Mouse (Mus musculus): ENCODE measurements around the gene Olfr874. TPM values are rescaled to one million over a fixed set of nuclear protein-coding genes. Genes with fewer than 3 reads are reported as not detected.

Olfr874 gene
- polyA plus RNA-seq (2012; fragmentation: generic; extraction: Trizol): not detected

- Histone ChIP-seq H3K27me3 (ENCODE audit: control insufficient read depth, insufficient read depth, insufficient read length) (no peaks in the 10 kb centered on the region), H3K36me3 (ENCODE audit: control insufficient read depth, insufficient read depth) (no peaks in the 10 kb centered on the region), H3K4me2 (ENCODE audit: low read depth) (no peak within 1 kb of the TSS), H3ac (ENCODE audit: control insufficient read depth, insufficient read length) (no peak within 1 kb of the TSS), H3K79me2 (ENCODE audit: control insufficient read depth, insufficient read depth) (no peaks in the 10 kb centered on the region), H3K4me3 (no peak within 1 kb of the TSS)
- TF ChIP-seq E2F4 (IDR thresholded peaks at IDR 0.05; ENCODE audit: insufficient read depth) (no peak), POLR2AphosphoS2 (IDR thresholded peaks at IDR 0.05; ENCODE audit: insufficient read length, low read depth) (no peak), USF1 (IDR thresholded peaks at IDR 0.05; ENCODE audit: low read depth) (no peak), MYOD1 (IDR thresholded peaks at IDR 0.05; ENCODE audit: control insufficient read depth in 1 of 3, insufficient read length in 2 of 3, low read depth in 2 of 3) (no peak), TCF3 (IDR thresholded peaks at IDR 0.05; ENCODE audit: insufficient read length, low read depth) (no peak), CEBPB (IDR thresholded peaks at IDR 0.05; ENCODE audit: insufficient read depth, poor library complexity, severe bottlenecking) (no peak), MYOG (IDR thresholded peaks at IDR 0.05; ENCODE audit: control insufficient read depth in 1 of 3, insufficient read depth in 1 of 3, insufficient read length in 2 of 3, low read depth in 2 of 3) (no peak), TCF12 (IDR thresholded peaks at IDR 0.05; ENCODE audit: insufficient read depth, poor library complexity, severe bottlenecking) (no peak), POLR2A (IDR thresholded peaks at IDR 0.05; ENCODE audit: insufficient read length, low read depth) (no peak), SRF (IDR thresholded peaks at IDR 0.05; ENCODE audit: control insufficient read depth, insufficient read length, low read depth) (no peak), REST (IDR thresholded peaks at IDR 0.05; ENCODE audit: insufficient read depth, insufficient read length) (no peak), MAX (IDR thresholded peaks at IDR 0.05; ENCODE audit: low read depth) (no peak)
Observed at GRCm38 (mm10) chr9:37744806-37745205, at the start of gene Olfr874. Gene Olfr874 (plus strand): TSS chr9:37745106.

- no peaks in the 10 kb centered on the region for H3K36me3 ChIP-seq (ENCODE audit: control insufficient read depth, insufficient read depth)
- H3K79me2 ChIP-seq (ENCODE audit: control insufficient read depth, insufficient read depth): no peaks in the 10 kb centered on the region
- no peak within 1 kb of the TSS for H3K4me3 ChIP-seq
- H3K27me3 ChIP-seq (ENCODE audit: control insufficient read depth, insufficient read depth, insufficient read length): no peaks in the 10 kb centered on the region
- TF ChIP-seq SRF (IDR thresholded peaks at IDR 0.05; ENCODE audit: control insufficient read depth, insufficient read length, low read depth) (no peak), POLR2A (IDR thresholded peaks at IDR 0.05; ENCODE audit: insufficient read length, low read depth) (no peak), TCF3 (IDR thresholded peaks at IDR 0.05; ENCODE audit: insufficient read length, low read depth) (no peak), USF1 (IDR thresholded peaks at IDR 0.05; ENCODE audit: low read depth) (no peak), MYOG (IDR thresholded peaks at IDR 0.05; ENCODE audit: control insufficient read depth in 1 of 3, insufficient read depth in 1 of 3, insufficient read length in 2 of 3, low read depth in 2 of 3) (no peak)
- H3ac ChIP-seq (ENCODE audit: control insufficient read depth, insufficient read length): no peak within 1 kb of the TSS
- no peak within 1 kb of the TSS for H3K4me2 ChIP-seq (ENCODE audit: low read depth)
Observed at GRCm38 (mm10) chr9:37716150-37716549, 28.8 kb upstream of the Olfr874 start, which contains the start of gene Olfr160. Gene Olfr160 (minus strand): TSS chr9:37716250.

GRCm38 (mm10) chr9:37734310-37734709, 10.6 kb upstream of the Olfr874 start:
- Histone ChIP-seq H3K27me3 (ENCODE audit: control insufficient read depth, insufficient read depth, insufficient read length) (no peaks in the 10 kb centered on the region), H3K4me3 (no peak overlapping the region), H3K36me3 (ENCODE audit: control insufficient read depth, insufficient read depth) (no peaks in the 10 kb centered on the region), H3K4me2 (ENCODE audit: low read depth) (no peak overlapping the region), H3K79me2 (ENCODE audit: control insufficient read depth, insufficient read depth) (no peaks in the 10 kb centered on the region), H3ac (ENCODE audit: control insufficient read depth, insufficient read length) (no peak overlapping the region)
- TF ChIP-seq MYOG (IDR thresholded peaks at IDR 0.05; ENCODE audit: control insufficient read depth in 1 of 3, insufficient read depth in 1 of 3, insufficient read length in 2 of 3, low read depth in 2 of 3) (no peak), MAX (IDR thresholded peaks at IDR 0.05; ENCODE audit: low read depth) (no peak), SRF (IDR thresholded peaks at IDR 0.05; ENCODE audit: control insufficient read depth, insufficient read length, low read depth) (no peak), POLR2A (IDR thresholded peaks at IDR 0.05; ENCODE audit: insufficient read length, low read depth) (no peak), REST (IDR thresholded peaks at IDR 0.05; ENCODE audit: insufficient read depth, insufficient read length) (no peak), CEBPB (IDR thresholded peaks at IDR 0.05; ENCODE audit: insufficient read depth, poor library complexity, severe bottlenecking) (no peak), MYOD1 (IDR thresholded peaks at IDR 0.05; ENCODE audit: control insufficient read depth in 1 of 3, insufficient read length in 2 of 3, low read depth in 2 of 3) (no peak), USF1 (IDR thresholded peaks at IDR 0.05; ENCODE audit: low read depth) (no peak), E2F4 (IDR thresholded peaks at IDR 0.05; ENCODE audit: insufficient read depth) (no peak)

GRCm38 (mm10) chr9:37750319-37751075, 5.6 kb downstream of the Olfr874 start:
- Histone ChIP-seq H3K27me3 (ENCODE audit: control insufficient read depth, insufficient read depth, insufficient read length) (no peaks in the 10 kb centered on the region), H3K4me3 (no peak overlapping the region), H3ac (ENCODE audit: control insufficient read depth, insufficient read length) (no peak overlapping the region), H3K79me2 (ENCODE audit: control insufficient read depth, insufficient read depth) (no peaks in the 10 kb centered on the region), H3K36me3 (ENCODE audit: control insufficient read depth, insufficient read depth) (no peaks in the 10 kb centered on the region), H3K4me2 (ENCODE audit: low read depth) (no peak overlapping the region)
- TF ChIP-seq MYOD1 (IDR thresholded peaks at IDR 0.05; ENCODE audit: control insufficient read depth in 1 of 3, insufficient read length in 2 of 3, low read depth in 2 of 3) (no peak), MAX (IDR thresholded peaks at IDR 0.05; ENCODE audit: low read depth) (no peak), POLR2A (IDR thresholded peaks at IDR 0.05; ENCODE audit: insufficient read length, low read depth) (no peak)

- no peaks in the 10 kb centered on the region for H3K27me3 ChIP-seq (ENCODE audit: control insufficient read depth, insufficient read depth, insufficient read length)
- no peak overlapping the region for H3ac ChIP-seq (ENCODE audit: control insufficient read depth, insufficient read length)
- TF ChIP-seq TCF12 (IDR thresholded peaks at IDR 0.05; ENCODE audit: insufficient read depth, poor library complexity, severe bottlenecking) (no peak), CEBPB (IDR thresholded peaks at IDR 0.05; ENCODE audit: insufficient read depth, poor library complexity, severe bottlenecking) (no peak), SRF (IDR thresholded peaks at IDR 0.05; ENCODE audit: control insufficient read depth, insufficient read length, low read depth) (no peak), E2F4 (IDR thresholded peaks at IDR 0.05; ENCODE audit: insufficient read depth) (no peak), REST (IDR thresholded peaks at IDR 0.05; ENCODE audit: insufficient read depth, insufficient read length) (no peak), POLR2AphosphoS2 (IDR thresholded peaks at IDR 0.05; ENCODE audit: insufficient read length, low read depth) (no peak), TCF3 (IDR thresholded peaks at IDR 0.05; ENCODE audit: insufficient read length, low read depth) (no peak)
- no peaks in the 10 kb centered on the region for H3K36me3 ChIP-seq (ENCODE audit: control insufficient read depth, insufficient read depth)
- H3K4me2 ChIP-seq (ENCODE audit: low read depth): no peak overlapping the region
- H3K79me2 ChIP-seq (ENCODE audit: control insufficient read depth, insufficient read depth): no peaks in the 10 kb centered on the region
- no peak overlapping the region for H3K4me3 ChIP-seq
Observed at GRCm38 (mm10) chr9:37751467-37751866, 6.6 kb downstream of the Olfr874 start.
